In the genomic region with DNA sequence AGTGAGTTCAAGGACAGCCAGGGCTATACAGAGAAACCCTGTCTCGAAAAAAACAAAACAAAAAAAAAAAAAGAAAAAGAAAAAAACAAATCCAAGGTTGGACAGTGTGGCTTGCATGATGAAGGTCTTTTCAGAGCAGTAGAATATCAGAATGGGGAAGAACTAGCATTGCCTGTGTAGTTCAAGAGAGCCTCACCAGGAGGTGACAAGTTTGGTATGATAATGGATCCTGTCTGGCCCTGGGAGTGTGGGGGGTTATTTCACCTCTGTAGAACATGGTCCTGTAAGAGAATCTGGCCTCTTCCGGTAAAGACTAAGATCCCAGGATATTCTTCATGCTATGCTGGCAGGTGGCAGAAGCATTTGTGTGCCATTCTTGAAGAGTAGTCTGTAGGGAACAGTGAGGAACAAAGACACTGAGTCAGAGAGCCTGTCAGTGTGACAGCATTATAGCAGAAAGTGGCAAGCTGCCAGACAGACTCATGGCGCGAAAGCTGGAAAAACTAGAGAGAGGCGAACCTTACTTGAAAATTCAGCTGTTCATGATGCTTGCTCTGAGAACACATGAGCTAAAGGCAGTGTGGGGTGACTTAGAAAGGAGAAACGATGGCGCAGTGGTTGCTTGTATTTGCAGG, we compare ENCODE assay signal across 11 mouse cellular contexts. TPM values are rescaled to one million over a fixed set of nuclear protein-coding genes. Genes with fewer than 3 reads are reported as not detected.
DNase-seq lines count a peak whose midpoint lies in the region; ATAC-seq lines count a peak whose summit lies in the region.
"Had no signal": no experiment of that assay in that cellular context is flagged by ENCODE, and none has a peak within 500 bp of the region (broad histone marks: within the 10 kb centered on the region; RNA-seq: fewer than 3 reads in every experiment).

No protein-coding gene starts in this region.

- WGBS in embryonic facial prominence, embryonic 14.5 days = 74% methylated on average over 7 of the region's 7 CpGs
- 92% methylated on average over 7 of the region's 7 CpGs for whole genome bisulfite sequencing in embryonic facial prominence, embryonic 10.5 days

- no peak overlapping the region for H3K9ac ChIP-seq in embryonic facial prominence, embryonic 14.5 days (ENCODE audit: low read depth, low read length)
- H3K9ac ChIP-seq: liver, embryonic 12.5 days had no signal

- no peaks in the 10 kb centered on the region for H3K4me1 ChIP-seq in embryonic facial prominence, embryonic 14.5 days (ENCODE audit: control insufficient read depth, insufficient read depth, low read length)
- no peaks in the 10 kb centered on the region for H3K4me1 ChIP-seq in embryonic facial prominence, embryonic 10.5 days
- H3K4me1 ChIP-seq: liver, embryonic 12.5 days had no signal

- H3K4me2 ChIP-seq in embryonic facial prominence, embryonic 14.5 days (ENCODE audit: low read depth, low read length) = no peak overlapping the region
- H3K4me2 ChIP-seq: liver, embryonic 12.5 days had no signal

- intact Hi-C loops in left cerebral cortex, postnatal 4 days (cut with DNase I) = no loop called here

- H3K27ac ChIP-seq in embryonic facial prominence, embryonic 14.5 days (replicated peaks; ENCODE audit: low read depth, low read length) = no peak overlapping the region
- no peak overlapping the region for H3K27ac ChIP-seq in embryonic facial prominence, embryonic 10.5 days (replicated peaks)
- H3K27ac ChIP-seq: liver, embryonic 12.5 days had no signal

- peak; percentile 66 for DNase-seq in embryonic facial prominence, embryonic 14.5 days (ENCODE audit: low spot score)
- no peak for DNase-seq in embryonic facial prominence, embryonic 10.5 days (ENCODE audit: low spot score)
- peak; percentile 28 for DNase-seq in NIH3T3 (ENCODE audit: low read depth)
- peak; percentile 81 to 89 for DNase-seq in layer of hippocampus, adult 18-20 months (ENCODE audit: low spot score in 2 of 2)
- peak; percentile 24 for DNase-seq in left cerebral cortex, postnatal 4 days
- no peak for DNase-seq in spleen, adult 12 weeks (ENCODE audit: low spot score)
- no peak for DNase-seq in ovary, adult 18-20 months (ENCODE audit: low spot score)
- DNase-seq: gastrocnemius, postnatal 14 days had no signal

- no peaks in the 10 kb centered on the region for H3K9me3 ChIP-seq in embryonic facial prominence, embryonic 14.5 days (ENCODE audit: control insufficient read depth, low read length)
- H3K9me3 ChIP-seq in embryonic facial prominence, embryonic 10.5 days = no peaks in the 10 kb centered on the region
- H3K9me3 ChIP-seq: liver, embryonic 12.5 days had no signal

- peak; percentile 44; the same call in 1 of the 2 replicates for ATAC-seq in embryonic facial prominence, embryonic 14.5 days (ENCODE audit: low read depth)
- no peak for ATAC-seq in megakaryocyte, adult 5-6 weeks (ENCODE audit: poor library complexity, severe bottlenecking)
- ATAC-seq: inflammation-experienced regulatory T-cells, adult 6 months; liver, embryonic 12.5 days had no signal

- no peaks in the 10 kb centered on the region for H3K27me3 ChIP-seq in embryonic facial prominence, embryonic 14.5 days (replicated peaks; ENCODE audit: control insufficient read depth, insufficient read depth, low read length)
- no peaks in the 10 kb centered on the region for H3K27me3 ChIP-seq in embryonic facial prominence, embryonic 10.5 days (replicated peaks; ENCODE audit: low read depth, poor library complexity, severe bottlenecking)
- H3K27me3 ChIP-seq: liver, embryonic 12.5 days had no signal

- no peak overlapping the region for H3K4me3 ChIP-seq in embryonic facial prominence, embryonic 14.5 days (ENCODE audit: low read depth, low read length)
- H3K4me3 ChIP-seq in embryonic facial prominence, embryonic 10.5 days = no peak overlapping the region
- H3K4me3 ChIP-seq: liver, embryonic 12.5 days had no signal

- H3K36me3 ChIP-seq in embryonic facial prominence, embryonic 14.5 days (ENCODE audit: control insufficient read depth, insufficient read depth, low read length) = peaks cover 84% of the 10 kb centered on the region
- H3K36me3 ChIP-seq in embryonic facial prominence, embryonic 10.5 days (replicated peaks) = peaks cover 100% of the 10 kb centered on the region

RNA-seq across cellular contexts. Expression of gene Sh2b3, which starts 58.8 kb away (rescaled TPM):
- 17.8 and 18.3 TPM in 2 replicates for polyA plus RNA-seq in embryonic facial prominence, embryonic 14.5 days (2014; fragmentation: Nextera tagmentation; extraction: Ambion mirVana)
- polyA plus RNA-seq in embryonic facial prominence, embryonic 10.5 days (2016; fragmentation: Nextera tagmentation; extraction: Ambion mirVana) = 7.9 TPM in 2 replicates
- total RNA-seq in layer of hippocampus, adult 18-20 months (2021) = 10 to 100 TPM; 21.3 to 23.4 TPM
- 10 to 100 TPM; 13.3 to 13.4 TPM for total RNA-seq in left cerebral cortex, postnatal 4 days (2021)
- 82.9 and 83.8 TPM in 2 replicates for total RNA-seq in megakaryocyte, adult 5-6 weeks (2015)
- total RNA-seq in megakaryocyte, adult 5-6 weeks (2017) = 46.3 and 55.6 TPM in 2 replicates

Comparison
In these comparisons a context has a peak if more than half of its experiments do, and no peak if none do; other contexts are left out.
1. DNase-seq: peak in embryonic facial prominence, embryonic 14.5 days (single experiment), NIH3T3 (single experiment), layer of hippocampus, adult 18-20 months (2 of 2) and left cerebral cortex, postnatal 4 days (single experiment); none in embryonic facial prominence, embryonic 10.5 days (single experiment), spleen, adult 12 weeks (single experiment) and ovary, adult 18-20 months (single experiment).